Mouse (Mus musculus) adrenal gland (tissue): ENCODE measurements around the gene D230025D16Rik.
"Not testable (repeated sequence)": the region's sequence is repeated elsewhere in the genome, so short reads cannot be mapped to it uniquely, and the experiment has no call there.

Experiments
- intact Hi-C: fragments of 180-260 bp; cut with DNase I; formaldehyde crosslinking; loops from one replicate; pipeline ENCODE4 v1.15.1; 2025
- long read RNA-seq, 2 experiments: library from polyadenylated mRNA; unstranded; transcript quantifications; one replicate each; pipeline ENCODE4 v2.0.0; 2020; ENCODE audit warnings: borderline replicate concordance in 1 of 2; ENCODE audit not compliant: insufficient replicate concordance in 1 of 2

Gene D230025D16Rik
- long read RNA-seq, experiment 1, transcript D230025D16Rik-201 (16 exons, 2,916 nt) = major isoform, 11 of 22 reads
- long read RNA-seq, experiment 1, partial matches to known transcripts = 4 of 22 reads
- long read RNA-seq, experiment 1, other reads (novel, unspliced or antisense) = 7 of 22 reads
- long read RNA-seq, experiment 2, transcript D230025D16Rik-201 (16 exons, 2,916 nt) = major isoform, 15 of 28 reads
- long read RNA-seq, experiment 2, partial matches to known transcripts = 9 of 28 reads
- long read RNA-seq, experiment 2, other reads (novel, unspliced or antisense) = 4 of 28 reads

GRCm38 (mm10) chr8:105224413-105225271 lies at the start of gene D230025D16Rik:
Gene D230025D16Rik (plus strand): TSS chr8:105225145.
- intact Hi-C loops = loop anchor here (2.0 to 5.0 kb wide), 2 partner anchors 38 to 50 kb away; partner anchors contain the start of genes Fbxl8 and Tradd

- intact Hi-C loops = loop anchor here (2.0 kb wide), 1 partner anchor 50 kb away; the partner anchor contains the start of gene D230025D16Rik
These were observed 49.7 kb upstream of the D230025D16Rik start for GRCm38 (mm10) chr8:105175287-105175686.

- intact Hi-C loops = no loop called here
These were observed 46.6 kb upstream of the D230025D16Rik start for GRCm38 (mm10) chr8:105178211-105178800.

GRCm38 (mm10) chr8:105182201-105182600 lies 42.7 kb upstream of the D230025D16Rik start:
- intact Hi-C loops = no loop called here

DNA sequence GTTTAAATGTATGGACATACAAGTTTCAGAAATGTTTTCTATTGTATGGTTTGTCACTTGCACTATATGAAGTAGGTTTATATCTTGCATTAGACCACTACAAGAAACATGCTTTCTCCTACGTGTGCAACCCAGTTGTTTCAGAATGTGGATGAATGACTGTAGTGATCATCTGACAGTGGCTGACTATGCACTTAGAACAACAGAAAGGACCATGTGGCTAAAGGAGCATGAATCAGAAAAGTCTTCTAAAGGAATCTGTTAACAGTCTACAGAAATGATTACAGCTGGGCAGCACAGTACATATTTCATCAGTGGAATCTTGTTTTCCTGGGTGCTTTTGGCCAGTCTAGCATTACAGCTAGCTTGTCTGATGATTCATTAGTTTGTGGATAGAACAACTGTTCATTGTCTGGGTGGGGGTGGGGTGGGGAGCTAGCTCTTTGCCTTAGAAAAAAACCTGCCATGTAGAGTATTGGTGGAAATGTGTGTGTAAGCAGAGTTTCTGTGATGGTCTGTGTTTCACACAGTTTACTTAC lies 38.4 kb upstream of the D230025D16Rik start:
- intact Hi-C loops = no loop called here

- intact Hi-C loops = no loop called here
These were observed 32.8 kb upstream of the D230025D16Rik start for GRCm38 (mm10) chr8:105192182-105192581.

DNA sequence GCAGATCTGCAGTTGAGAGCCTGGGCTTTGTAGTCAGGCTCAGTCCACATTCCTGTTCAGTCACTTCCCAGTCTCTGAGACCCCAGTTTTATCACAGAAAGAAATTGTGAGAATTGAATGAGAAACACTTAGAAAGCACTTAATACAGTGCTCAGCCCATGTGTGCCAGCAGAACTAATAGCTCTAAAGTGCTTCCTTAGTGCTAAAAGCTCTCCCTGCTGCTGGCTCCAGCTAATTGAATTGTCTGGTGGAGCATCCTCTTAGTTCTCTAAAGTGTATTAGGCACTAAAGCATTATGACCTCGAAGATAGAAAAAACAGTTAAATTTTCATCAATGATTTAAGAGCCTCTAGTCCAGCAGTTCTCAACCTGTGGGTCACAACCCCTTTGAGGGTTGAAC lies 19.2 kb upstream of the D230025D16Rik start:
- intact Hi-C loops = no loop called here

- intact Hi-C loops = no loop called here
These were observed 18.1 kb upstream of the D230025D16Rik start for GRCm38 (mm10) chr8:105206766-105207275.

GRCm38 (mm10) chr8:105207675-105208273 lies 17.2 kb upstream of the D230025D16Rik start:
- intact Hi-C loops = no loop called here

DNA sequence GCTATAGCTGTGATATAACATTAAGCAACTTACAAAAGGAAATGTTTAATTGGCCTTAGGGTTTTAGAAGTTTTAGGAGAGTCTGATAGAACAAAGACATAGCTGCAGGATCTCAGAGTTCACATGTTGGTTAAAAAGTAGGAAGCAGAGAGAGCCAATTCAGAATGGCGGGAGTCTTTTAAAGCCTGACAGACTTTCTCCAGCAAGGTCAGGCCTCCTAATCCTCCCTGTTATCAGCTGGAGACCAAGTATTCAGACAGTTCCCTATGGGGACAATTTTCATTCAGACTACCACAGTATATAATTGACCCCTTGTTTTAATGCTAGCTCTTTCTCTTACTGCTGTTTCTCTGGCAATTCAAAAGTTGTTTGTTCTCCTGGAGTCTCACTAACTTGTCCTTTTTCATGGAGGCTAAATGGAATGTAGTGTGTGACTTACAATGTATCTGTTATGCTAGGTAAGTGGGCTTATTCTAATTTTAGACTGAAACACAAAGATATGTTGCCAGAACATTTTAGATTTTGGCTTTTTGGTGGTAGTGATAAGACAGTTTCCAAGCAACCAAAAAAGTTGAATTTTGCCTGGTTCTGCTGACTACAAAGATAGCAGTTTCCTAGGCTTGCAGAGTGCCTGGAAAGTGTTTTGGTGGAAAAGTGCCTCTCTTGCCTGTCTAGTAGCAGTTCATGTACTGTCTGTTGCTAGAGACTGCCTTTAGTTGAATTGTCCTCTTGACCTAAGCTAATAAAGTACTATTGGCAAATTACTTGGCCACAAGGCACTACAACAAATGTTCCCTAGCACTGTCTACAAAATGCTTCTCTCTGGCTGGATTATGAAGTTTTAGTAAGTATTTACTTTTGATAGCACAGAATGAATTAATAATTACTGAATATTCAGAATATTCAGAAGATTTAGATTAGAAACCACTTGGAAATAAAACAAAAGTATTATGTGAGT lies 15.5 kb upstream of the D230025D16Rik start:
- intact Hi-C loops = no loop called here

DNA sequence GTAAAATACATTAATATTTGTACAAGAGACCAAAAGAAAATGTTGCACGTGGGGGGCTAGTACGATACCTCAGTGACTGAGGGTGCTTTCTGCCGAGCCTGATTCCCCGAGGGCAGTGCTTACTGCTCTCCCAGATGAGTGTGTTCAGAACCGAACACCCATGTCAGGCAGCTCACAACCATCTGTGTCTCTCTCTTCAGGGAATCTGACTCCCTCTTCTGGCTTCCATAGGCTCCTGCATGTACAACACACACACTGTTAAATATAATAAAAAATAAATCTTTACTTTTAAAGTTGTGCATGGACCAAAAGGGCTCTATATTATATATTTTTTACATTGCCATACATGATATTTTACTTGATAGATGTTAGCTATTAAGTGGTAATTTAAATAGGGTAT lies 10.8 kb upstream of the D230025D16Rik start:
- intact Hi-C loops = no loop called here

DNA sequence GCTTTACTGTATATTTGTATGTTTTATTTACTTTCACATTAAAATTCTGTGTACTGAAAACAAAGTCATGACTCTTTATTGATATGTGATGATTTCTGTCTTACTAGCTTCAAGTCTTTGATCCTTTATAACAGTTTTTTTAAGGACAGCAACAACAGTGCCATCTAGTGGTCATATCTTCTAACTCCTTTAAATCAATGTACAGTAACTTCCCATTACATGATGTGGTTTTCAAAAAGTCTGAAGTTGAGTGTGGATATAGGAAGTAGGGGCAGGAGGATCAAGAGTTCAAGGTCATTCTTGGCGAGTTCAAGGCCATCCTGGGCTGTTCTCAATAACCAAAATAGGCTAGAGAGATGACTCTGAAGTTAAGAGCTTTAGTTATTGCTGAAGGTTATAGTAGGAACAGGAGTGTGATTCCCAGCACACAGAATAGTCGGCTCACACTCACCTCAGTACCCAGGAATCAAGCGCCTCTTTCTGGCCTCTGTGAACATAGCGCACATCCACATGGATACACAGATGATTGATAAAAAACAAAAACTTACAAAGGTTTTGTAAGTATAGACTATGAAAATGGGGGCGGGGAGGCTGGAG lies 6.9 kb upstream of the D230025D16Rik start:
- intact Hi-C loops = loop anchor here (5.0 kb wide), 3 partner anchors 61 to 96 kb away; no protein-coding TSS in a partner anchor

GRCm38 (mm10) chr8:105223850-105224249 lies 1.1 kb upstream of the D230025D16Rik start:
- intact Hi-C loops = loop anchor here (2.0 kb wide), 1 partner anchor 49 kb away; no protein-coding TSS in a partner anchor

DNA sequence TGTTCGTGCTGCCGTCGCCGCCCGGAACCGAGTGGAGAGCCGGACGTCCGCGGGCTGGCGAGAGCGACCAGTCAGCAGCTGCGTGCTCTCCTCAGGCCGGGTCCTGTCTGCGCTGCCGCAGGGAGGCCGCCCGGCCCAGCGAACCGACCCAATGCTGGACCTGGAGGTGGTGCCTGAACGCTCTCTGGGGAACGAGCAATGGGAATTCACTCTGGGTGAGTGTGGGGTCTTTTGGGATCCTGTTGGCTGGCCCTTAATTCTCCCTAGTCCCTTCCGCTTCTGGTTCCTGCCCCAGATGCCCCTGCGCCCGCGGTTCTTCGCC lies 288 bp downstream of the D230025D16Rik start:
- intact Hi-C loops = loop anchor here (2.0 to 5.0 kb wide), 2 partner anchors 37 to 50 kb away; partner anchors contain the start of genes Fbxl8 and Tradd

DNA sequence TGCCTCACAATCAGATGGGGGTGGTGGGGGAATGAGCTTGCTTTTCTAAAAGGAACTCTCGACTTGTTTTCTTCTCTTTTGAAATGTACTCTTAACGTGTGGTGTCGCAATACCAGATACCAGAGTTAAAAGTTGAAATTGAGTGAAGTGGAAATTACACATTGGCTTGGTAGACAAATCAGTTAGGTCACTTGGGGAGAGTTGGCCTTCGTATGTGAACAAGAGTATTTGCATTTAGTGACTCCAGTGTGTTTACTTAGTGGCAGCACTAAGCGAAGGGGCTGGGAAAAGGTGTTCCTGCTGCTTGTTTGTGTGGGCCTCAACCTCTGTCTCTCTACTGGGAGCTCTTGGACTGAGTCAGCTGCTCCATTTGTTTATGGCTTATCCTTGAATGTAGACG lies 972 bp downstream of the D230025D16Rik start:
- intact Hi-C loops = loop anchor here (2.0 to 5.0 kb wide), 2 partner anchors 36 to 51 kb away; partner anchors contain the start of genes Fbxl8 and Tradd

GRCm38 (mm10) chr8:105231503-105232320 lies 6.8 kb downstream of the D230025D16Rik start:
- intact Hi-C loops = no loop called here

GRCm38 (mm10) chr8:105232321-105232693 lies 7.4 kb downstream of the D230025D16Rik start:
- intact Hi-C loops = not testable (repeated sequence)
